Mouse (Mus musculus) lung, embryonic 16.5 days (tissue): Measurements from ENCODE around the gene Camk1d. TPM values are rescaled to one million over a fixed set of nuclear protein-coding genes. Genes with fewer than 3 reads are reported as not detected.

Source experiments
- ATAC-seq: fragments of 200-750 bp; cut with Nextera tagmentation; 2 replicates; pipeline ENCODE4 v1.8.0; 2017; ENCODE audit warnings: low read depth, mild to moderate bottlenecking, moderate library complexity
- H3K27ac ChIP-seq: fragments of 300-500 bp; sonication (generic); 2 replicates; pipeline ENCODE4 v1.5.1; 2014; ENCODE audit warnings: mild to moderate bottlenecking, control low read depth, low read length
- H3K27me3 ChIP-seq: fragments of 300-500 bp; sonication (generic); 2 replicates; pipeline ENCODE4 v1.6.1; 2014; ENCODE audit warnings: low read depth, low read length, mixed read lengths; ENCODE audit not compliant: control insufficient read depth, insufficient read depth
- H3K36me3 ChIP-seq: fragments of 300-500 bp; sonication (generic); 2 replicates; pipeline ENCODE4 v1.6.1; 2014; ENCODE audit warnings: low read length; ENCODE audit not compliant: control insufficient read depth, insufficient read depth
- H3K4me1 ChIP-seq: fragments of 300-500 bp; sonication (generic); replicated peaks from 2 replicates; pipeline ENCODE4 v1.6.1; 2014; ENCODE audit warnings: low read length, mixed read lengths; ENCODE audit not compliant: control insufficient read depth, insufficient read depth
- H3K4me2 ChIP-seq: fragments of 300-500 bp; sonication (generic); 2 replicates; pipeline ENCODE4 v1.6.1; 2014; ENCODE audit warnings: low read depth, low read length, control low read depth
- H3K4me3 ChIP-seq: fragments of 300-500 bp; sonication (generic); 2 replicates; pipeline ENCODE4 v1.5.1; 2014; ENCODE audit warnings: mild to moderate bottlenecking, low read length, control low read depth
- H3K9ac ChIP-seq: fragments of 300-500 bp; sonication (generic); 2 replicates; pipeline ENCODE4 v1.6.1; 2014; ENCODE audit warnings: low read length, control low read depth
- H3K9me3 ChIP-seq: fragments of 300-500 bp; sonication (generic); 2 replicates; pipeline ENCODE4 v1.6.1; 2016; ENCODE audit warnings: low read length; ENCODE audit not compliant: control insufficient read depth
- WGBS: fragments of 180-500 bp; shearing (Covaris S2); extraction: QIAGEN DNeasy Blood & Tissue Kit; methylation state at CpG from one replicate; pipeline ENCODE4 v1.1.7; 2014; 5-methylcytosine and 5-hydroxymethylcytosine counted together
- polyA plus RNA-seq: library from polyadenylated mRNA; unstranded; fragments of >200 nt; fragmentation: Nextera tagmentation; extraction: Ambion mirVana; gene quantifications from 2 replicates; pipeline ENCODE4 v1.2.1, GENCODE M21; 2015

The Camk1d gene
- polyA plus RNA-seq, 1 experiment from 2014 or later = 1.9 TPM

DNA sequence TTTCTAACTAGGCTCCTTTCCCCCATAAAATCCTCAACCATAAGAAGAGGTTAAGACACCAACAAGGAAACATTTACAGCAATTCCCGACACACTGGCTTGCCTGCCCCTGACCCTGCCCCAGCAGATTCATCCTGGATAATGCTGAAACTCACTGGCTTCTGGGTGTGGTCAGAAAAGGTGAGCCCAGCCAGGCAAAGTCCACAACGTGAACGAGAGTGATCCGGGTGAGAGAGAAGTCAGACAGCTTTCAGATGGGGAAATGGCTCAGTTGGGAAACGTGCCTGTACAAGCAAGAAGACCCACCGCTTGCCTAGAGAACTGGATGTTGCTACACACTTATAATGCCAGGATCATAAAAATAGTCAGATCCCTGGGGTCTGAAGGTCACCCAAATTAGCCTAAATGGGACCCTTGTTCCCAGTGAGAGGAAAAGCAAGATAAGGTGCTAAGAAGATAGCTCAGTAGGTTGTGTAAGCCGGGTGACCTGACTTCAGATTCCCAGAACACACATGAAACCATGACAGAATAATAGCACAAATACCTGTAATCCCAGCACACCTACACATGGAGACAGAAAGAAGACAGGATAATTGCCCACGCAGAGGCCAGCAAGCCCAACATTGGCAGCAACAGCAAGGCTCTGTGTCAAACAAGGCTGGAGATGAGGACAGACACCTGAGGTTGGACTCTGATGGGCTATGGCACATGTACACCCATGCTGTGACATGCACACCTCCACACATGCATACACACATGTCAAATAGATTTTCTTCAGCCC lies 113.9 kb downstream of the Camk1d start:
- H3K9ac ChIP-seq = no peak overlapping the region
- no peak for ATAC-seq
- H3K36me3 ChIP-seq = no peaks in the 10 kb centered on the region
- 60% methylated on average over 8 of the region's 8 CpGs for WGBS
- no peaks in the 10 kb centered on the region for H3K27me3 ChIP-seq
- H3K4me1 ChIP-seq = 0 out of 2 replicates have a peak, but pooled peaks cover 2% of the 10 kb centered on the region
- no peak overlapping the region for H3K4me2 ChIP-seq
- H3K4me3 ChIP-seq = no peak overlapping the region
- no peak overlapping the region for H3K27ac ChIP-seq
- H3K9me3 ChIP-seq = no peaks in the 10 kb centered on the region

DNA sequence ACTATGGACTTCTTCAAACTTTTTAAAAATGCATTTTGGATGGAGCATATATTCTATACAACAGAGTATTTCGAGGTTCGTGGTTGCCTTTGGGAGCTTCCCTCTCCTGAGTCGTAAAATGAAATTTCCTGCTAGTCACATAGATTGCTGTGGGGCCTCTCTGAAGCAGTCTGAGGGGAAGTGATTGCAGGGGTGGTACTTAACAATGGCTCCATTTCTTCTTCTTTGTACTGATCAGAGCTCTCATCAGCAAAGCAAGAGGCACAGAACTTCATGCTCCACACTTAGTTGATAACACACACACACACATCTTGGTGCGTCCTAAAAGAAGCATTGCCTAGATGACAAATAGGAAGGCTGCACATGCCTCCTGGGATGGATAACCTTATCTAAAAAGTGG lies 114.6 kb downstream of the Camk1d start:
- Histone ChIP-seq H3K4me2 (no peak overlapping the region), H3K27ac (no peak overlapping the region), H3K9me3 (no peaks in the 10 kb centered on the region), H3K36me3 (no peaks in the 10 kb centered on the region), H3K4me3 (no peak overlapping the region), H3K9ac (no peak overlapping the region), H3K4me1 (0 out of 2 replicates have a peak, but pooled peaks cover 2% of the 10 kb centered on the region), H3K27me3 (no peaks in the 10 kb centered on the region)
- no peak for ATAC-seq
- WGBS = 54% methylated on average over 4 of the region's 4 CpGs

DNA sequence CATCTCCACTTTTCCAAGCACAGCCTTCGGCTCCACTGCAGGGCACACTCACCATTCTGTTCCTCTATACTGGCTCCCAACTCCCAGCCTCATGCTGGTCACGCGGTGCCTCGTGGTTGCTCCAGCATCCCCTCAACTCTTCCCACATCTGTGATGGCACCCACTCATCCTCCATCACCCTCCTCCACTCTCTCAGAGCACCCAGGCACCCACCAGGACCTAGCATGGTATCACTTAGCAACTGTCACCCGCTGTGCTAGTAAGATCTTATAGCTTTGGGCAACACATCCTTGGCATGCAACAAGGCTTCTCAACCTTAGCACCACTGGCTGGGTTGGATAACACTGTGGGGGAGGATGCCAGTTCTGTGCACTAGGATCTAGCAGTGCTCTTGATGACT lies 115.8 kb downstream of the Camk1d start:
- no peak overlapping the region for H3K9ac ChIP-seq
- H3K4me1 ChIP-seq = 0 out of 2 replicates have a peak, but pooled peaks cover 2% of the 10 kb centered on the region
- H3K4me2 ChIP-seq = no peak overlapping the region
- H3K27ac ChIP-seq = no peak overlapping the region
- H3K36me3 ChIP-seq = no peaks in the 10 kb centered on the region
- no peaks in the 10 kb centered on the region for H3K9me3 ChIP-seq
- no peaks in the 10 kb centered on the region for H3K27me3 ChIP-seq
- 90% methylated on average over 5 of the region's 5 CpGs for WGBS
- no peak overlapping the region for H3K4me3 ChIP-seq
- no peak for ATAC-seq

DNA sequence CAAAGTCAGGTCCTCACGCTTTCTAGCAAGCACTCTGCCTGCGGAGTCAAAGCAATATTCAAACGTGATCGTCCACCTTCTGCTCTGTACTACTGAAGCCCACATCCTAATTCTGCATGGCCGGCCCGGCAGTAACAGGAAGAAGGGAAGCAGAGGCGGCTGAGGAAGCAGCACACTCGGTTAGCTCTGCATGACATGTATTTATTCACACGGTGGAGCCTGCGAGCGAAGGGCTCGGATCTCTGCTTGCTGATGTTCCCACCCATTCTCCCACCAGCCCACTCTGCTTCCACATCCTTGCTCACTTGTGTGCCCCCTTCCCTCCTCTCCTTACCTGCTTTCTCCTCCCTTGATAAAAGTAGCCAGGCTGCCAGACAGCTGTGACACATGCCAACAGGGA lies 117.4 kb downstream of the Camk1d start:
- no peak overlapping the region for H3K27ac ChIP-seq
- ATAC-seq = no peak
- H3K4me2 ChIP-seq = no peak overlapping the region
- H3K9ac ChIP-seq = no peak overlapping the region
- 0 out of 2 replicates have a peak, but pooled peaks cover 2% of the 10 kb centered on the region for H3K4me1 ChIP-seq
- H3K36me3 ChIP-seq = no peaks in the 10 kb centered on the region
- H3K4me3 ChIP-seq = no peak overlapping the region
- 26% methylated on average over 12 of the region's 12 CpGs for WGBS
- no peaks in the 10 kb centered on the region for H3K27me3 ChIP-seq
- H3K9me3 ChIP-seq = no peaks in the 10 kb centered on the region

DNA sequence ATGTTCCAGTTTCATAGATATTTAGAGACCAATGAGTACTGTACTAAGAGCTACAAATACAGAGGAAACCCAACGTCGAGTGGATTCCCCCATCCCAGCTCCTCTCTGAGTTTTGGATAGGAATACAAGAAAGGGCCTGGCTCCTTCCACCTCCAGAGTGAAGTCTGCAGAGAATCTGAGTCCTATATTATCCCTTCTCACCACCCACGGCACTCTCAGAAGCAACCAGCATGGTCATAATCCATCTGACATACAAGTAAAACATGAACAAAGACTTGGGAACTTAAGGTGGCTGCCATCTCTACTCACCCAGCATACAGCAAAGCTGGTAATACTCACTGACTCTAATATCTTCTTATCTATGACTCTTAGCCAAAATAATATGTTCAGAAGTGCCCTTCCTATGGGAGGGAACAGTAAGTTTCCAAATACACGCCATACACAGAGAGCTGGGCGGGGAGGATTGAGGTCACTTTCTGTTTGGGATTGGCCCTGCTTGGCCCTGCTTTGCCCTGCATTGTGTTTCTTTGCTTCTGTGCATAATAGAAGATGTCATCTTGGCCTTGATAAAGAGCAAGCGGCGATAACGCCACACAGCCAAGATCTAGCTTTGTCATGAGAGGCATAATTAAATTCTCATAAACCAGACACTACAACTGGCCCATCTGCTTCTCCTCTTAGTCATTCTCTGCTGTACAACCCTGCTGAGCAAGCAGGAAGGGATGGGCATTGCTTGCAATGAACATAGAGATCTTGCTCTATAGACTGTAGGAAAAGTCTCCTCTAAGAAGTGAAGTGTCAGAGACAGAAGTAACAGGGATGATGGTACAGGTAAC lies 118.7 kb downstream of the Camk1d start:
- Histone ChIP-seq H3K4me3 (no peak overlapping the region), H3K4me2 (no peak overlapping the region), H3K27me3 (no peaks in the 10 kb centered on the region)

DNA sequence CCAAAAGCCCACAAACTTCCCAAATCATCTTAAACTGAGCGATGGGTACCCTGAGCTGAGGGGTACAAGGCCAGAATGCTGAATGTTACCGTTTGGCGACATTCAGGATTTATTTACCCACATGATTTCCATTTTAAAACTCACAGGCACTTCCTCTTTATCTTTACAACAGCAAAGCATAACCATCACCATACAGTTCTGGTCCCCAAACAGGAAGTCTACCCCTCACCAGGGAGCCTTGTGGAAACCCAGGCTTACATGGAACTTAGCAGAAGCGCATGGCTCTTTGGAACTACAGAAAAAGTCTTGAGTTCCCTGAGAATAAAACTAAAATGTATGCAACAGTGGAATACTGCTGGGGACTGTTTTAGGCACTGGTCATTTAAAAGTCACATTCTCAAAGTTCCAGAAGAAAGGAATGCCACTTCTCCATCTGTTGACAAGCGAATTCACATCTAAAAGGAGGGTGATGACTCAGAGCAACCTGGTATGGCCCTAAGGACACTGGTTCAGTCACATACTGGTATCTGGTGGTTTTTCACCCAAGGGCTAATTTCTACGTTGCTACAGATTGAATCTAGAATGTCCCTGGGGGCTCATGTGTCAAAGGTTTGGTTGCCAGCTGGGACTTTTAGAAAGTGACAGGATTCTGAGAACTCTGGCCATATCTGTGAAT lies 121.7 kb downstream of the Camk1d start:
- WGBS = 74% methylated on average over 6 of the region's 6 CpGs
- no peak overlapping the region for H3K4me3 ChIP-seq
- H3K4me2 ChIP-seq = no peak overlapping the region
- H3K9me3 ChIP-seq = no peaks in the 10 kb centered on the region
- no peak overlapping the region for H3K27ac ChIP-seq
- no peaks in the 10 kb centered on the region for H3K27me3 ChIP-seq
- H3K4me1 ChIP-seq = 0 out of 2 replicates have a peak, but pooled peaks cover 2% of the 10 kb centered on the region
- H3K36me3 ChIP-seq = no peaks in the 10 kb centered on the region
- ATAC-seq = no peak
- H3K9ac ChIP-seq = no peak overlapping the region

More for the DNA sequence above, 118.7 kb downstream of the Camk1d start:
- Histone ChIP-seq H3K9ac (no peak overlapping the region), H3K9me3 (no peaks in the 10 kb centered on the region), H3K4me1 (0 out of 2 replicates have a peak, but pooled peaks cover 2% of the 10 kb centered on the region), H3K27ac (no peak overlapping the region), H3K36me3 (no peaks in the 10 kb centered on the region)
- WGBS = 84% methylated on average over 8 of the region's 8 CpGs
- ATAC-seq = no peak

DNA sequence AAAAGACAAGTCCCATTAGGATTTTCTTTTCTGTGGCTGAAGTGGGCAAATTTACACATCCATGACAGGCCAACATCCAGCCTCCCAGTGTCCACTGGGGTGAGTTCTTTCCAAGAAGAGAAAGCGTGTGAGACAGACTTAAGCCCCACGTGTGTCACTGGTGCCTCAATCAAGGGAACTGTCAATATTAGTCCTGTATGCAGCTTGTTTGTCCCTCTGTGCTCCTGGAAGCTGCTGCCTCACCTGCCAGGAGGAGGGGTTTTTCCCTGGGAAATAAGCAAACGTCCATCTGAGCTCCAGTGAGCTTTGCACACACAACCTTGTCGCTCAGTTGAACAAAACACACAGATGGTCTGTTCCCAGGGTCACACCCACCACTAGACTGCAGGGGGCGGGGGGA lies 124.2 kb downstream of the Camk1d start:
- ATAC-seq = no peak
- WGBS = 50% methylated on average over 5 of the region's 5 CpGs
- Histone ChIP-seq H3K4me3 (no peak overlapping the region), H3K4me2 (no peak overlapping the region), H3K36me3 (no peaks in the 10 kb centered on the region), H3K9me3 (no peaks in the 10 kb centered on the region), H3K4me1 (no peaks in the 10 kb centered on the region), H3K27me3 (no peaks in the 10 kb centered on the region), H3K27ac (no peak overlapping the region), H3K9ac (no peak overlapping the region)

DNA sequence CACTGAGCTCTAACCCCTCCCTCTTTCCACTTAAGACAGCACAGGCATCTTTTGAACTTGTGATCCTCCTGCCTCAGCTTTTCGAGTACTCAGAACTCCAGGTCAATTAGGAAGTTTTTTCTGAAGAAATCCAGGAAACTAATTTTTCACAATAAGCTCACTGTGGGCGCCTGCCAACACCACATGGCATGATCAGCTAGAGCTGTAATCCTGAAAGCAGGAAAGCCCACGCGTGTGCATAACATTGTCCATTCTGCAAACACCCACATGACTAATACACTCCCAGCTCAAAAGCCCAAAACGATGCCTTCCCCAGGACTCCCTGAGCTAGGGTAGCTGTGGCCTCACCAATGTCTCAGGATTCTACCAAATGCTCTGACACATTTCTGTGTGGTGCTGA lies 125.2 kb downstream of the Camk1d start:
- Histone ChIP-seq H3K9me3 (no peaks in the 10 kb centered on the region), H3K36me3 (no peaks in the 10 kb centered on the region), H3K27me3 (no peaks in the 10 kb centered on the region), H3K4me3 (no peak overlapping the region), H3K4me2 (no peak overlapping the region), H3K4me1 (no peaks in the 10 kb centered on the region), H3K9ac (no peak overlapping the region), H3K27ac (no peak overlapping the region)
- 75% methylated on average over 5 of the region's 5 CpGs for WGBS
- ATAC-seq = no peak
